Mouse (Mus musculus): ENCODE results near the gene Grhl1. TPM values are rescaled to one million over a fixed set of nuclear protein-coding genes. Genes with fewer than 3 reads are reported as not detected.

The Grhl1 gene
- polyA plus RNA-seq, 1 experiment from 2014 or later = 0.49 TPM

DNA sequence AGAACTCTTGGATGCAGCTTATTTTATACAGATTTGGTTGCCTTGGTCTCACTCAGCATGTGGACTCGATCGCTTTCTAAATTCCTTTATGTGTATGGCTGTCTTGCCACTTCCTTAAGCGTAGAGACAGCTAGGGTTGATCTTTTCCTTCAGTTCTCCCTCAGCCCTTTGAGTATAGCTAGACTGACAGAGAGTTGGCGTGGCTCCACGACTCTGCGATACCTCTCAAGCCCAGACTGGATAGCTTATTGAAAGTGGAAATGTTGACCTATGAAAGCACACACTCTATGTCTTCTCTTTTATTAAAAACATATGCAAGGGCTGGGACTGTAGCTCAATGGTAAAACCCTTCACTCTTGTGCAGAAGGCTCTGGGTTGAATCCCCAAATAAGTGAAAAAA is 25.3 kb downstream of the Grhl1 start:
- WGBS = 88% methylated on average over 6 of the region's 6 CpGs
- H3K36me3 ChIP-seq = no peaks in the 10 kb centered on the region
- H3K4me3 ChIP-seq = no peak overlapping the region
- H3K9me3 ChIP-seq (replicated peaks) = no peaks in the 10 kb centered on the region
- DNase-seq (ENCODE audit: low spot score) = no peak
- H3K4me1 ChIP-seq = peaks cover 12% of the 10 kb centered on the region
- peaks cover 9% of the 10 kb centered on the region for H3K27me3 ChIP-seq (ENCODE audit: low read depth, poor library complexity, severe bottlenecking)
- no peak overlapping the region for H3K27ac ChIP-seq (replicated peaks)

GRCm38 (mm10) chr12:24599366-24599895 is 27.3 kb downstream of the Grhl1 start:
- DNase-seq (ENCODE audit: low spot score) = no peak
- Histone ChIP-seq H3K9me3 (replicated peaks) (no peaks in the 10 kb centered on the region), H3K4me1 (no peaks in the 10 kb centered on the region), H3K4me3 (no peak overlapping the region), H3K27ac (replicated peaks) (no peak overlapping the region), H3K36me3 (no peaks in the 10 kb centered on the region), H3K27me3 (ENCODE audit: low read depth, poor library complexity, severe bottlenecking) (peaks cover 9% of the 10 kb centered on the region)
- 67% methylated on average over 8 of the region's 8 CpGs for WGBS

- Histone ChIP-seq H3K4me1 (no peaks in the 10 kb centered on the region), H3K36me3 (no peaks in the 10 kb centered on the region), H3K27me3 (ENCODE audit: low read depth, poor library complexity, severe bottlenecking) (peaks cover 9% of the 10 kb centered on the region), H3K27ac (replicated peaks) (no peak overlapping the region), H3K4me3 (no peak overlapping the region), H3K9me3 (replicated peaks) (no peaks in the 10 kb centered on the region)
- 89% methylated on average over 7 of the region's 7 CpGs for WGBS
- DNase-seq (ENCODE audit: low spot score) = no peak
These were observed 28.0 kb downstream of the Grhl1 start for GRCm38 (mm10) chr12:24600074-24600473.

DNA sequence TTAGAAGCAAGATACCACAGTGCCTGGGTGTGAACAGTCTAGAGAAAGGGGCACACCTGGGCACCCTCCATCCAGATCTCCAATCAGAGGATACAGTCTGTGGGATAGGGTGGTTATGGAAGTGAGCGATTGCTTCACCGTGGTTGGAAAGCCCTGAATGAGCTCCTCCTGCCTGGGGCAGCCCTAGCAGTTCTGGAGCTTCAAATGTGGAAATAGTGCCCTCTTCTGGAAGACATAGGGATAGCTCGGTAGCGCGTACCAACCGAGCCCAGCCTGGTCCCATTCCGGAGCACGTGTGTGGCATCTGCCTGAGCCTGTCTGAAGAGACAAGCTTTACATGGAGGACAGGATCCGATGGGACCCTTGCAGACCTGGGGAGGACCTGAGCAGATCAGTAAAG is 28.7 kb downstream of the Grhl1 start:
- no peaks in the 10 kb centered on the region for H3K36me3 ChIP-seq
- no peaks in the 10 kb centered on the region for H3K4me1 ChIP-seq
- peak; percentile 73 for DNase-seq (ENCODE audit: low spot score)
- no peak overlapping the region for H3K4me3 ChIP-seq
- no peak overlapping the region for H3K27ac ChIP-seq (replicated peaks)
- H3K9me3 ChIP-seq (replicated peaks) = no peaks in the 10 kb centered on the region
- peaks cover 9% of the 10 kb centered on the region for H3K27me3 ChIP-seq (ENCODE audit: low read depth, poor library complexity, severe bottlenecking)
- 7% methylated on average over 9 of the region's 9 CpGs for WGBS

DNA sequence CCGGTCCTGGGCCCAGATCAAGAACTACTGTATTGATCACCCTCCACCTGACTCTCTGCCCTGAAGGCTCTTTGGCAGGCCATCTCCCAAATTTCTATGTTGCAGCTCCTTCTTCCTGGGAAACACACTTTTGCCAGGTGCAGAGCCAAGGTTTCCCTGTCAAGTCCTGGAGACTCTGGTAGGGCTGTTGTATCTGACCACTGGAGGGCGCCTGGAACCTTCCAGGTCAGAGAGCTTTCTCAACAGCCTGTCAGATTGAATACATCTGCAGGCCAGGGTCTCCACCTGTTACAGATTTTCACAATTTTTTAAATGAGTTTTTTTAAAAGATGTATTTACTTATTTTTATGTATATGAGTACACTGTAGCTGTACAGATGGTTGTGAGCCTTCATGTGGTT is 31.2 kb downstream of the Grhl1 start:
- Histone ChIP-seq H3K9me3 (replicated peaks) (no peaks in the 10 kb centered on the region), H3K27ac (replicated peaks) (no peak overlapping the region), H3K4me3 (no peak overlapping the region), H3K4me1 (0 out of 2 replicates have a peak, but pooled peaks cover 2% of the 10 kb centered on the region), H3K36me3 (no peaks in the 10 kb centered on the region), H3K27me3 (ENCODE audit: low read depth, poor library complexity, severe bottlenecking) (peaks cover 9% of the 10 kb centered on the region)
- peak; percentile 60 for DNase-seq (ENCODE audit: low spot score)
- 41% methylated on average over 2 of the region's 2 CpGs for WGBS

- Histone ChIP-seq H3K36me3 (no peaks in the 10 kb centered on the region), H3K27ac (replicated peaks) (no peak overlapping the region), H3K4me3 (no peak overlapping the region), H3K9me3 (replicated peaks) (no peaks in the 10 kb centered on the region), H3K4me1 (0 out of 2 replicates have a peak, but pooled peaks cover 2% of the 10 kb centered on the region), H3K27me3 (ENCODE audit: low read depth, poor library complexity, severe bottlenecking) (peaks cover 9% of the 10 kb centered on the region)
- 71% methylated on average over 10 of the region's 10 CpGs for WGBS
- no peak for DNase-seq (ENCODE audit: low spot score)
These were observed 34.1 kb downstream of the Grhl1 start for GRCm38 (mm10) chr12:24606166-24606565.

- H3K27ac ChIP-seq (replicated peaks) = no peak overlapping the region
- no peak for DNase-seq (ENCODE audit: low spot score)
- WGBS = 91% methylated on average over 6 of the region's 6 CpGs
- no peaks in the 10 kb centered on the region for H3K4me1 ChIP-seq
- no peaks in the 10 kb centered on the region for H3K27me3 ChIP-seq (ENCODE audit: low read depth, poor library complexity, severe bottlenecking)
- H3K4me3 ChIP-seq = no peak overlapping the region
- H3K36me3 ChIP-seq = no peaks in the 10 kb centered on the region
- no peaks in the 10 kb centered on the region for H3K9me3 ChIP-seq (replicated peaks)
These were observed 40.5 kb downstream of the Grhl1 start for GRCm38 (mm10) chr12:24612591-24612990.

DNA sequence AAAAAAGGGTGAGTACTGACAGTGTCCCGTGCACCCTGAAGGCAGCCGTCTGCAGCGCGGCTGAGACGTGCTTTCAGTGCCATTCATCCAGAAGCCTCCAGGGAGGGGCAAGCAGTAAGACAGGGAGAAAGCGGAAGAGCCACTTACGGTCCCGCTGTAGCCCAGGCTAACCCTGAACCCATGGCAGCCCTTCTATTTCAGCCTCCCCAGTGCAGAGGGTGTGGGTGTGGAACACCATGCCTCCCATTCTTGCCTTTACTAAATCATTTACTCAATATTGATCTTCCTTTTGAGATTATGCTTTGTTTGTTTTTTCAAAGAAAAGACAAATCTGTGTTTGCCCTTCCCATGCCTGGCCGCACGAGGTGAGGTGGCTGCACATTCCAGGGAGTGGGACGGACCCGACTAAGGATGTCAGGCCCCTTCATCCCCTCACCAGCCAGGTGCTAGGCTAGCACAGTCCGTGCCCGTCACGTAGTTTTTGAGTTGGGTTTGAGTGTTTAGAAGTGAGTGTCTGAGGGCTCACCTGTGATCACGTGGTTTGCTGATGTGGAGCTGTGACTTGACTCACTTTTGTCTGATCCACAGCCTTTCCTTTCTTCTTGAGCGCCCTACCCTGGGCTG is 42.5 kb downstream of the Grhl1 start:
- no peak for DNase-seq (ENCODE audit: low spot score)
- H3K9me3 ChIP-seq (replicated peaks) = no peaks in the 10 kb centered on the region
- H3K4me1 ChIP-seq = no peaks in the 10 kb centered on the region
- H3K27ac ChIP-seq (replicated peaks) = no peak overlapping the region
- WGBS = 82% methylated on average over 17 of the region's 17 CpGs
- no peaks in the 10 kb centered on the region for H3K27me3 ChIP-seq (ENCODE audit: low read depth, poor library complexity, severe bottlenecking)
- no peaks in the 10 kb centered on the region for H3K36me3 ChIP-seq
- no peak overlapping the region for H3K4me3 ChIP-seq

DNA sequence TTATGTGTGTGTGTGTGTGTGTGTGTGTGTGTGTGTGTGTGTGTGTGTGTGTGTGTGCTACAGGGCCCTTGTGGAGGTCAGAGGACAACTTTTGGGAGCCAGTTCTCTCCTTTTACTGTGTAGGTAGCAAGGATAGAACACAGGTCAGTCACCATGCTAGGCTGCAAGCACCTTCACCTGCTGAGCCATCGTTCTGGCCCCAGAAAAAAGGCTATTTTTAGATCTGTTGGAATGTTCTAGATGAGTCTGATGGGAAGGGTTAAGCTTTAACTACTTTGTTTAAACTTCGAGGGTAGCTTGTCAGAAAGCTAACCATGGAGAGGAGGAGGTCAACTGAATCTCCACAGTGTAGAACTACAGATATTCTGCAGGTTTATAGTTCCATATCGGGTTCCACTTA is 43.1 kb downstream of the Grhl1 start:
- H3K4me3 ChIP-seq = no peak overlapping the region
- H3K36me3 ChIP-seq = no peaks in the 10 kb centered on the region
- H3K9me3 ChIP-seq (replicated peaks) = no peaks in the 10 kb centered on the region
- no peak for DNase-seq (ENCODE audit: low spot score)
- H3K27me3 ChIP-seq (ENCODE audit: low read depth, poor library complexity, severe bottlenecking) = no peaks in the 10 kb centered on the region
- no peak overlapping the region for H3K27ac ChIP-seq (replicated peaks)
- no peaks in the 10 kb centered on the region for H3K4me1 ChIP-seq
- WGBS = 88% methylated on average over 3 of the region's 3 CpGs

DNA sequence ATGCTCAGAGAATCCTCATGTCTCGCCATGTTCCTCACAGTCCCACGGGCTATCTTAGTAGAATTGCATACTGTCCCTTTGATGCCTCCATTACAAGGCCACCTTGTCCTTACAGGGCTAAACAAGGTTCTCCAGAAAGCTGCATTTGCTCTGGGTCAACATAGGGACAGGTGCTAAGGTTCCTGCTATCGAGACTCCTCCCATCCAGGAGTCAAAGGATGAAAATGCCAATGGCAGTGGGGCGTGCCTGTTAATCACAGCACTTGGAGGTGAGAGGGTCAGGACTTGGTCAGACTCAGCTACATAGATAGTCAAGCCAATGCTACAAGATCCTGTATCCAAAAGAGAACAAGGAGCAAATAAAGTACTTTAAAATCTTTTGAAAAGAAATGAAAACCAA is 47.4 kb downstream of the Grhl1 start:
- Histone ChIP-seq H3K4me3 (no peak overlapping the region), H3K4me1 (peaks cover 16% of the 10 kb centered on the region), H3K27ac (replicated peaks) (no peak overlapping the region), H3K36me3 (no peaks in the 10 kb centered on the region), H3K9me3 (replicated peaks) (no peaks in the 10 kb centered on the region), H3K27me3 (ENCODE audit: low read depth, poor library complexity, severe bottlenecking) (no peaks in the 10 kb centered on the region)
- 86% methylated on average over 4 of the region's 4 CpGs for WGBS
- no peak for DNase-seq (ENCODE audit: low spot score)

DNA sequence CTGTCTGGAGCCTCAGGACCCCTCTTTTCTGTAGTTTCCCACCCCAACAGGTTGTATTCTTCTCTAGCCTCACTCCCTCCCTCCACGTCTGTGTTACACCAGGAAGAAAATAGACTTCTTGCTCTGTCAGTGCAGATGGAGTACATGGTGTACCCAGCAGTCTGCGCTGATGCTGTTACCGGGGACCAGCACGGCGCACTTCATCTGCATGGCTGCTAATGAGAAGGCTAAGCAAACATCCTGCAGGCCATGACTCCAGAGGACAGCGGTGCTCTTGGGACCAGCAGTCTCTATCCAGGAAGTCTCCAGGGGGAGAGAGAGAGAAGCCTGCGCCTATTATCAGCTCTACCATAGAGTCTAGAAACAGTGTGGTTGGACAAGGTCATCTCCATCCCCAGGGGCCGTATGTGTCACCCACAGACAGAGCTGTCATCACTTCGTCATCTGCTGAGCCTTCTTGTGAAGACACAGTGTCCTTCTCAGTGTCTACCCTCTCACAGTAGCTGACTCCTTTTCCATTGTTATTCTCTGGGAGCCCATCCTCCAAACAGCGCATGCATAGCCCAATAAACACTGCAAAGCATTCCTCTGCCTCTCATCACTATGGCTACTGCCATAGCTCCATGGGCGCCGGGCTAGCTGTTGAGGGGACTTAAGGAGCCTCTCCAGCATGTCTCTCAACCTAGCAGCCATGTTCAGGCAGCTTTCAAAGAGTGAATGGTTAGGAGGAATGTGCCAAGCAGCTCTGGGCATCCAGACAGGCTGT is 51.6 kb downstream of the Grhl1 start:
- Histone ChIP-seq H3K27ac (replicated peaks) (peak overlapping the region; percentile 63), H3K27me3 (ENCODE audit: low read depth, poor library complexity, severe bottlenecking) (no peaks in the 10 kb centered on the region), H3K36me3 (no peaks in the 10 kb centered on the region), H3K9me3 (replicated peaks) (no peaks in the 10 kb centered on the region), H3K4me3 (no peak overlapping the region), H3K4me1 (peaks cover 19% of the 10 kb centered on the region)
- DNase-seq (ENCODE audit: low spot score) = peak; percentile 42
- 70% methylated on average over 12 of the region's 12 CpGs for WGBS

DNA sequence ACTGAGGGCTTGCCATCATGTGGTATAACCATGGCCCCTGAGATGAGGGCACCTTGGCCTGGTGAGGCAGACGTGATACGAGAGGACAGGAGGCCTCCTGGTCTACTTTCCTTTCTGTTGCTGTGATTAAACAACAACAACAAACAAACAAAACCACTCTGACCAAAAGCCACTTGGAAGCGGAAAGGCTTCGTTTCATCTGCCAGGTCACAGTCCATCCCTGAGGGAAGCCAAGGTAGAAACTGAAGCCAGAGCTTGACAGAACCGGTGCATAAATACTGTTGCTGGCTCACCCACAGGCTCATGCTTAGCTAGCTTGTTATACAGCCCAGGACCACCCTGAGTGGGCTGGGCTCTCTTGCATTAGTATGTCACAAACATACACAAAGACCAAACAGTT is 54.3 kb downstream of the Grhl1 start:
- DNase-seq (ENCODE audit: low spot score) = no peak
- Histone ChIP-seq H3K4me1 (peaks cover 19% of the 10 kb centered on the region), H3K27ac (replicated peaks) (no peak overlapping the region), H3K27me3 (ENCODE audit: low read depth, poor library complexity, severe bottlenecking) (no peaks in the 10 kb centered on the region), H3K36me3 (no peaks in the 10 kb centered on the region), H3K9me3 (replicated peaks) (no peaks in the 10 kb centered on the region), H3K4me3 (no peak overlapping the region)
- 90% methylated on average over 5 of the region's 5 CpGs for WGBS

DNA sequence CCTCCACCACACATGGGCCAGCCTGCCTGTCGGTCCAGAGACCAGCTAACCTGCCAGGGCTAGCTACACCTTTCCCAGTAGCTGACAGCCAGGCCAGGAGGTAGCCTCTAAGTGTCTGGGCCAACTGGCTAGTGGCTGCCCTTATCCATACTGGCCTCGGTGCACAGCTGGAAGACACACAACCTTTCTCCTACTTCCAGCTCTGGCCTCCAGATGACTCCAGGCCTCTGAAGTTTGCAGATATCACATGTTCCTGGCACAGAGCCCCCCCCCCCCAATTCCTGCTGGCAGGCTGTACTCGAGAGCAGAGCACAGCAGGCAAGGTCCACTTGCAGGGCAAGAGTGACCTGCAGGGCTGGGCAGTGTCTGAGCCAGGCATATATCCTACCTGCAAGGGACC is 55.1 kb downstream of the Grhl1 start:
- H3K4me1 ChIP-seq = peaks cover 19% of the 10 kb centered on the region
- no peak overlapping the region for H3K4me3 ChIP-seq
- H3K36me3 ChIP-seq = no peaks in the 10 kb centered on the region
- H3K27me3 ChIP-seq (ENCODE audit: low read depth, poor library complexity, severe bottlenecking) = no peaks in the 10 kb centered on the region
- 70% methylated on average over 3 of the region's 3 CpGs for WGBS
- no peaks in the 10 kb centered on the region for H3K9me3 ChIP-seq (replicated peaks)
- DNase-seq (ENCODE audit: low spot score) = no peak
- no peak overlapping the region for H3K27ac ChIP-seq (replicated peaks)
